Mouse (Mus musculus) kidney, postnatal 0 days (tissue): ENCODE data around the gene Tex2. TPM values are rescaled to one million over a fixed set of nuclear protein-coding genes. Genes with fewer than 3 reads are reported as not detected.

Source experiments
- ATAC-seq: fragments of 200-750 bp; cut with Nextera tagmentation; replicated peaks from 2 replicates; pipeline ENCODE4 v1.8.0; 2017; ENCODE audit warnings: low read depth, moderate number of reproducible peaks, moderate TSS enrichment, moderate library complexity; ENCODE audit not compliant: low FRiP score
- DNase-seq: peaks from one replicate; pipeline ENCODE4 v3.0.0-alpha.2; 2016; ENCODE audit warnings: low spot score
- H3K27ac ChIP-seq: fragments of 300-500 bp; sonication (generic); 2 replicates; pipeline ENCODE4 v1.5.1; 2014; ENCODE audit warnings: mild to moderate bottlenecking
- H3K27me3 ChIP-seq: fragments of 300-500 bp; sonication (generic); 2 replicates; pipeline ENCODE4 v1.6.1; 2014; ENCODE audit warnings: low read length, mixed read lengths; ENCODE audit not compliant: insufficient read depth
- H3K36me3 ChIP-seq: fragments of 300-500 bp; sonication (generic); 2 replicates; pipeline ENCODE4 v1.6.1; 2014; ENCODE audit warnings: low read length, mixed read lengths; ENCODE audit not compliant: insufficient read depth
- H3K4me1 ChIP-seq: fragments of 300-500 bp; sonication (generic); replicated peaks from 2 replicates; pipeline ENCODE4 v1.6.1; 2014; ENCODE audit warnings: antibody characterized with exemption, low read length, mixed read lengths; ENCODE audit not compliant: insufficient read depth
- H3K4me2 ChIP-seq: fragments of 300-500 bp; sonication (generic); 2 replicates; pipeline ENCODE4 v1.6.1; 2014; ENCODE audit warnings: mild to moderate bottlenecking, low read length, moderate library complexity, mixed read lengths
- H3K4me3 ChIP-seq: fragments of 300-500 bp; sonication (generic); replicated peaks from 2 replicates; pipeline ENCODE4 v1.5.1; 2014; ENCODE audit warnings: low read depth, low read length
- H3K9ac ChIP-seq: fragments of 300-500 bp; sonication (generic); 2 replicates; pipeline ENCODE4 v1.6.1; 2014; ENCODE audit warnings: low read depth, low read length
- H3K9me3 ChIP-seq: fragments of 300-500 bp; sonication (generic); replicated peaks from 2 replicates; pipeline ENCODE4 v1.6.1; 2016; ENCODE audit warnings: low read length, inconsistent platforms, mixed read lengths
- CTCF ChIP-seq: IDR thresholded peaks from 2 replicates; pipeline ENCODE4 v1.5.1; 2016; ENCODE audit warnings: antibody characterized with exemption, low read depth, mild to moderate bottlenecking, moderate library complexity
- WGBS: fragments of 180-500 bp; shearing (Covaris S2); extraction: QIAGEN DNeasy Blood & Tissue Kit; methylation state at CpG from one replicate; pipeline ENCODE4 v1.1.7; 2014; 5-methylcytosine and 5-hydroxymethylcytosine counted together
- polyA plus RNA-seq: library from polyadenylated mRNA; unstranded; fragments of >200 nt; fragmentation: Nextera tagmentation; extraction: Ambion mirVana; gene quantifications from 2 replicates; pipeline ENCODE4 v1.2.1, GENCODE M21; 2015

Tex2 gene
- polyA plus RNA-seq, 1 experiment from 2014 or later: 8.4 TPM

DNA sequence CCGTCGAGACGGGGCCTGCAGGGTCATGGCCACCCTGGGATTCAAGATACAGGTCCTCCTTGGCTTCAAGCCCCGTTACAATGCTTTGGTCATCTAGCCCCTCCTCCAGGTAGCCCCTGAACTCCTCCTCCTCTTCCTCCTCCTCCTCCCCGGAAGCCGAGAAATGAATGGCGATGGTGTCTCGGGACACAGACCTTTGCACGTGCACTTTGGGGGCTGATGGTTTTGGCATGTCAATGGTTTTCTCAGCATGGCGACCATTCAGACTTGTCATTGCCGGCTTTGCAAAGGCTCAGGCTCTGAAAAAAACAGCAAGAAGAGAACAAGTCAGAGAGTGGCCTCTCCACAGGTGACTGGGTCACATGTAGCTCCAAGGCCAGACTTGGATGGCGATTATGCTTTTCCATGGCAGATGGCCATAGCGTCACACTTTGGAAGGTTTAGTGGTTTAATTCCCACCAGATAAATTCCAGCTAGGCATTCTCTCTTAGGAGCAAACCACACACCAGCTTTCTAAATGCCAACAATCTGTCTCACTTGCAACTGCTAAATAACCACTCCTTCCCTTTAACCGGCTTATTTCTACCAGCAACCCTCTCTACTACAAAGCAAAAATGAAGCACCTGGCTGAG, 44.8 kb downstream of the Tex2 start:
- Histone ChIP-seq H3K9ac (no peak overlapping the region), H3K4me1 (peaks cover 18% of the 10 kb centered on the region), H3K4me3 (no peak overlapping the region), H3K9me3 (no peaks in the 10 kb centered on the region), H3K4me2 (no peak overlapping the region), H3K36me3 (peaks cover 14% of the 10 kb centered on the region; the same call in 1 of the 2 replicates), H3K27ac (no peak overlapping the region), H3K27me3 (no peaks in the 10 kb centered on the region)
- ATAC-seq (no peak), DNase-seq (no peak)
- 85% methylated on average over 14 of the region's 14 CpGs for WGBS
- TF ChIP-seq CTCF: no peak

DNA sequence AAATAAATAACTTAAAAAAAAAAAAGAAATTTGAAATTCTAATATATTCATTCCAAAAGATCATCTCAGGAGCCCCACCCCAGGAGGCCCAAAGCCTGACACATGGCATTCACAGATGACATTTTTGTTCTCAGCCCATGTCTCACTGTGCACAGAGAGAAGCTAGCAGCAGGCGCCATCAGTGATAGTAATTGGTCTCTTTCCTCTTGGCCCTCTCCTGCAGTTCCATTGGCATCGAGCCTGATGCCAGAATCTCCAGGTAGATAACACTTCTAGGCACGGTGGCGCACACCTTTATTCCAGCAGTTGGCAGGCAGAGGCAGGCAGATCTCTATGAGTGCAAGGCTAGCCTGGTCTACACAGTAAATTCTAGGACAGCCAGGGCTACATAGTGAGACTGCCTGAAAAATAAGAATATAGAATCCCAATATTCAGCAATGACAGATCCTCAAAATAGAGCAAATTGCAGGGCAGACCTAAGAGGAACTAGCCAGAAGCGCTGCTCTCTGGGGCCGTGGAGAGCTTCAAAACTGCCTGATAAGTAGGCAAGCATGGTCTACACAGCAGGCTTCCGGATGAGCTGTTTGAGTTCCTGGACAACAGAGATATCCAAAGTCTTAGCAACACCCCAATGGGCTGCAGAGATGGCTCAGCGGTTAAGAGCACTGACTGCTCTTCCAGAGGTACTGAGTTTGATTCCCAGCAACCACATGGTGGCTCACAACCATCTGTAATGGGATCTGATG, 47.0 kb downstream of the Tex2 start:
- DNase-seq: no peak
- Histone ChIP-seq H3K27me3 (no peaks in the 10 kb centered on the region), H3K9ac (no peak overlapping the region), H3K36me3 (peaks cover 14% of the 10 kb centered on the region; the same call in 1 of the 2 replicates), H3K4me2 (no peak overlapping the region), H3K9me3 (no peaks in the 10 kb centered on the region), H3K4me3 (no peak overlapping the region), H3K4me1 (no peaks in the 10 kb centered on the region), H3K27ac (no peak overlapping the region)
- ATAC-seq: no peak
- TF ChIP-seq CTCF: no peak
- WGBS: 95% methylated on average over 8 of the region's 8 CpGs

DNA sequence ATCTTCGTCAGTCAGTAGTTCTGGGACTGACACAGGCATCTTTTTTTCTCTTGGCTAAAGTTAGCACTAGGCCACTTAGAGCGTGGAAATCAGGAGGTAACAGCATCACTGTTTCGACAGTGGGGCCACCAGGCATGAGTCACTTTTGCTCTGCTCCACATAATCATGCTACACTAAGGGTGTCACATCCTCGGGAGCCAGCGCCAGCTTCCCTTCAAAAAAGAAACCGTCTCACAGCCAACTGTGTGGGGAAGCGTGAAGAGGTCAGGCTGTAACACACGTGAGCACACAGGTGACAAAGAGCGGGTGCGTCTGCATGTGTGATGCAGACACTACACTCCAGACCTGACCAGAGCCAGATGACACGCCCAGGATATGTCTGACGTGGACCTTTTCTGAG, 49.0 kb downstream of the Tex2 start:
- Histone ChIP-seq H3K9ac (no peak overlapping the region), H3K27me3 (no peaks in the 10 kb centered on the region), H3K9me3 (no peaks in the 10 kb centered on the region), H3K4me3 (no peak overlapping the region), H3K36me3 (peaks cover 14% of the 10 kb centered on the region; the same call in 1 of the 2 replicates), H3K4me2 (no peak overlapping the region), H3K27ac (no peak overlapping the region), H3K4me1 (no peaks in the 10 kb centered on the region)
- WGBS: 57% methylated on average over 12 of the region's 12 CpGs
- TF ChIP-seq CTCF: no peak
- DNase-seq (no peak), ATAC-seq (no peak)

GRCm38 (mm10) chr11:106562707-106563106, 50.5 kb downstream of the Tex2 start:
- Histone ChIP-seq H3K4me1 (no peaks in the 10 kb centered on the region), H3K27me3 (no peaks in the 10 kb centered on the region), H3K27ac (no peak overlapping the region), H3K4me3 (no peak overlapping the region), H3K9me3 (no peaks in the 10 kb centered on the region), H3K9ac (no peak overlapping the region), H3K36me3 (peaks cover 9% of the 10 kb centered on the region; the same call in 1 of the 2 replicates), H3K4me2 (no peak overlapping the region)
- TF ChIP-seq CTCF: no peak
- ATAC-seq (no peak), DNase-seq (no peak)
- 91% methylated on average over 4 of the region's 4 CpGs for WGBS

DNA sequence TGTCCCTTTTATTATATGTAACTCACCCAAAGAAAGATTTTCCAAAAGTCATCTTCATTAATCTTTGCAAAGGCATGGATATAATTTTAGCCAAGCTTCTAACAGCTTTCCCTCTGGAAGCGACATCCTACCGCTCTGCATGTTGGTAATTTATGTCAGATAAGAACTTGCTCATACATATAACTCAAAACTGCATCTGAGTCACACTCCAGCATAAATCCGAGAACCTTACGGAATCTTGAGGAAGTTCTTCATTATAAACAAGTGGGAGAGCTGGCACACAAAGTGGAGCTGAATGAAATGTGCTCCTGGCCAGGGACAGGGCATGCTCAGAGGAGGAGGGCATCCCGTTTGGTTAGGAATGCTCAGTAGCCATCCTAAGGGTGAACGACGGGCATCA, 53.5 kb downstream of the Tex2 start:
- DNase-seq (no peak), ATAC-seq (no peak)
- Histone ChIP-seq H3K4me2 (no peak overlapping the region), H3K9me3 (no peaks in the 10 kb centered on the region), H3K36me3 (no peaks in the 10 kb centered on the region), H3K27me3 (no peaks in the 10 kb centered on the region), H3K9ac (no peak overlapping the region), H3K4me1 (peaks cover 6% of the 10 kb centered on the region; the same call in 1 of the 2 replicates), H3K4me3 (no peak overlapping the region), H3K27ac (no peak overlapping the region)
- WGBS: 74% methylated on average over 7 of the region's 7 CpGs
- TF ChIP-seq CTCF: no peak

GRCm38 (mm10) chr11:106558008-106558407, 55.2 kb downstream of the Tex2 start:
- TF ChIP-seq CTCF: no peak
- WGBS: 65% methylated on average over 4 of the region's 4 CpGs

More at GRCm38 (mm10) chr11:106558008-106558407, 55.2 kb downstream of the Tex2 start:
- Histone ChIP-seq H3K9me3 (no peaks in the 10 kb centered on the region), H3K4me3 (no peak overlapping the region), H3K36me3 (no peaks in the 10 kb centered on the region), H3K4me1 (peaks cover 6% of the 10 kb centered on the region; the same call in 1 of the 2 replicates), H3K9ac (no peak overlapping the region), H3K4me2 (no peak overlapping the region), H3K27me3 (no peaks in the 10 kb centered on the region), H3K27ac (no peak overlapping the region)
- no peak for ATAC-seq
- no peak for DNase-seq
